Mouse (Mus musculus) neural tube, embryonic 15.5 days (tissue): ENCODE data around the gene Kcnq4. TPM values are rescaled to one million over a fixed set of nuclear protein-coding genes. Genes with fewer than 3 reads are reported as not detected.

ENCODE experiments used
- ATAC-seq: fragments of 200-750 bp; cut with Nextera tagmentation; 2 replicates; pipeline ENCODE4 v1.8.0; 2017; ENCODE audit warnings: mild to moderate bottlenecking, moderate TSS enrichment, moderate library complexity; ENCODE audit not compliant: low FRiP score
- H3K27ac ChIP-seq: fragments of 300-500 bp; sonication (generic); replicated peaks from 2 replicates; pipeline ENCODE4 v1.5.1; 2015; ENCODE audit warnings: mild to moderate bottlenecking, inconsistent platforms
- H3K27me3 ChIP-seq: fragments of 300-500 bp; sonication (generic); replicated peaks from 2 replicates; pipeline ENCODE4 v1.6.1; 2015; ENCODE audit warnings: inconsistent platforms
- H3K36me3 ChIP-seq: fragments of 300-500 bp; sonication (generic); 2 replicates; pipeline ENCODE4 v1.6.1; 2015; ENCODE audit warnings: inconsistent platforms
- H3K4me1 ChIP-seq: fragments of 300-500 bp; sonication (generic); 2 replicates; pipeline ENCODE4 v1.6.1; 2015; ENCODE audit warnings: inconsistent platforms
- H3K4me2 ChIP-seq: fragments of 300-500 bp; sonication (generic); 2 replicates; pipeline ENCODE4 v1.6.1; 2015; ENCODE audit warnings: inconsistent platforms, mild to moderate bottlenecking, moderate library complexity
- H3K4me3 ChIP-seq: fragments of 300-500 bp; sonication (generic); replicated peaks from 2 replicates; pipeline ENCODE4 v1.5.1; 2015; ENCODE audit warnings: mild to moderate bottlenecking, inconsistent platforms
- H3K9ac ChIP-seq: fragments of 300-500 bp; sonication (generic); replicated peaks from 2 replicates; pipeline ENCODE4 v1.6.1; 2015; ENCODE audit warnings: mild to moderate bottlenecking, inconsistent platforms
- H3K9me3 ChIP-seq: fragments of 300-500 bp; sonication (generic); replicated peaks from 2 replicates; pipeline ENCODE4 v1.6.1; 2016; ENCODE audit warnings: inconsistent platforms
- WGBS: fragments of 180-500 bp; shearing (Covaris S2); methylation state at CpG from one replicate; pipeline ENCODE4 v1.1.7; 2015; ENCODE audit warnings: mixed read lengths; 5-methylcytosine and 5-hydroxymethylcytosine counted together
- polyA plus RNA-seq: library from polyadenylated mRNA; unstranded; fragments of >200 nt; fragmentation: Nextera tagmentation; extraction: Ambion mirVana; gene quantifications from 2 replicates; pipeline ENCODE4 v1.2.1, GENCODE M21; 2015

The Kcnq4 gene
- polyA plus RNA-seq, 1 experiment from 2014 or later, result 6.7 TPM

GRCm38 (mm10) chr4:120743636-120744035 is 4.8 kb downstream of the Kcnq4 start:
- Histone ChIP-seq H3K4me1 (peaks cover 21% of the 10 kb centered on the region), H3K4me2 (no peak overlapping the region), H3K36me3 (no peaks in the 10 kb centered on the region), H3K4me3 (no peak overlapping the region), H3K9me3 (no peaks in the 10 kb centered on the region), H3K27ac (no peak overlapping the region), H3K9ac (no peak overlapping the region), H3K27me3 (peaks cover 26% of the 10 kb centered on the region)
- ATAC-seq, result no peak
- 71% methylated on average over 3 of the region's 3 CpGs for WGBS

- no peaks in the 10 kb centered on the region for H3K4me1 ChIP-seq
- H3K27me3 ChIP-seq, result peaks cover 13% of the 10 kb centered on the region
- no peaks in the 10 kb centered on the region for H3K36me3 ChIP-seq
- no peak overlapping the region for H3K9ac ChIP-seq
- ATAC-seq, result no peak
- H3K4me2 ChIP-seq, result no peak overlapping the region
- H3K4me3 ChIP-seq, result no peak overlapping the region
- H3K9me3 ChIP-seq, result no peaks in the 10 kb centered on the region
- WGBS, result 76% methylated on average over 6 of the region's 6 CpGs
- H3K27ac ChIP-seq, result no peak overlapping the region
Measured at GRCm38 (mm10) chr4:120741303-120741702, 7.1 kb downstream of the Kcnq4 start.

GRCm38 (mm10) chr4:120734012-120734622 is 14.3 kb downstream of the Kcnq4 start:
- H3K4me2 ChIP-seq, result no peak overlapping the region
- H3K9ac ChIP-seq, result no peak overlapping the region
- H3K36me3 ChIP-seq, result no peaks in the 10 kb centered on the region
- H3K4me3 ChIP-seq, result no peak overlapping the region
- WGBS, result 73% methylated on average over 5 of the region's 5 CpGs
- peaks cover 24% of the 10 kb centered on the region for H3K4me1 ChIP-seq
- no peak for ATAC-seq
- peaks cover 23% of the 10 kb centered on the region for H3K27me3 ChIP-seq
- H3K27ac ChIP-seq, result no peak overlapping the region
- no peaks in the 10 kb centered on the region for H3K9me3 ChIP-seq

GRCm38 (mm10) chr4:120732737-120733136 is 15.7 kb downstream of the Kcnq4 start:
- Histone ChIP-seq H3K4me2 (no peak overlapping the region), H3K9ac (no peak overlapping the region), H3K9me3 (no peaks in the 10 kb centered on the region), H3K4me1 (peaks cover 24% of the 10 kb centered on the region), H3K27ac (no peak overlapping the region), H3K27me3 (peaks cover 23% of the 10 kb centered on the region), H3K36me3 (no peaks in the 10 kb centered on the region), H3K4me3 (no peak overlapping the region)
- no peak for ATAC-seq
- 83% methylated on average over 6 of the region's 6 CpGs for WGBS

GRCm38 (mm10) chr4:120731030-120731644 is 17.3 kb downstream of the Kcnq4 start:
- Histone ChIP-seq H3K4me3 (peak overlapping the region; percentile 51), H3K4me2 (peak overlapping the region; percentile 97), H3K36me3 (no peaks in the 10 kb centered on the region), H3K27ac (no peak overlapping the region), H3K27me3 (peaks cover 23% of the 10 kb centered on the region), H3K9ac (peak overlapping the region; percentile 57), H3K9me3 (no peaks in the 10 kb centered on the region), H3K4me1 (peaks cover 24% of the 10 kb centered on the region)
- WGBS, result 1% methylated on average over 40 of the region's 40 CpGs
- peak; percentile 81 for ATAC-seq

- ATAC-seq, result no peak
- Histone ChIP-seq H3K4me3 (peak overlapping the region; percentile 51), H3K27me3 (peaks cover 27% of the 10 kb centered on the region), H3K9ac (peak overlapping the region; percentile 57; the same call in 1 of the 2 replicates), H3K4me1 (peaks cover 24% of the 10 kb centered on the region), H3K9me3 (no peaks in the 10 kb centered on the region), H3K4me2 (peak overlapping the region; percentile 97), H3K36me3 (no peaks in the 10 kb centered on the region), H3K27ac (no peak overlapping the region)
- WGBS, result 28% methylated on average over 6 of the region's 6 CpGs
Measured at GRCm38 (mm10) chr4:120730574-120730973, 17.8 kb downstream of the Kcnq4 start.

GRCm38 (mm10) chr4:120730146-120730545 is 18.3 kb downstream of the Kcnq4 start:
- ATAC-seq, result no peak
- H3K27ac ChIP-seq, result no peak overlapping the region
- whole genome bisulfite sequencing, result 71% methylated on average over 6 of the region's 6 CpGs

GRCm38 (mm10) chr4:120729441-120729840 is 19.0 kb downstream of the Kcnq4 start:
- Histone ChIP-seq H3K36me3 (no peaks in the 10 kb centered on the region), H3K27ac (no peak overlapping the region), H3K4me2 (no peak overlapping the region), H3K27me3 (peaks cover 27% of the 10 kb centered on the region), H3K4me3 (no peak overlapping the region), H3K4me1 (peaks cover 24% of the 10 kb centered on the region), H3K9me3 (no peaks in the 10 kb centered on the region), H3K9ac (no peak overlapping the region)
- ATAC-seq, result no peak
- 68% methylated on average over 6 of the region's 6 CpGs for WGBS

More at GRCm38 (mm10) chr4:120730146-120730545, 18.3 kb downstream of the Kcnq4 start:
- Histone ChIP-seq H3K9ac (no peak overlapping the region), H3K4me3 (no peak overlapping the region), H3K4me2 (no peak overlapping the region), H3K4me1 (peaks cover 24% of the 10 kb centered on the region), H3K36me3 (no peaks in the 10 kb centered on the region), H3K27me3 (peaks cover 27% of the 10 kb centered on the region), H3K9me3 (no peaks in the 10 kb centered on the region)

- no peak for ATAC-seq
Measured at GRCm38 (mm10) chr4:120727842-120728241, 20.6 kb downstream of the Kcnq4 start.

GRCm38 (mm10) chr4:120726174-120726573 is 22.2 kb downstream of the Kcnq4 start:
- no peak overlapping the region for H3K27ac ChIP-seq
- ATAC-seq, result no peak
- H3K4me1 ChIP-seq, result peaks cover 7% of the 10 kb centered on the region
- 59% methylated on average over 4 of the region's 4 CpGs for WGBS
- peaks cover 11% of the 10 kb centered on the region; the same call in 1 of the 2 replicates for H3K27me3 ChIP-seq
- H3K36me3 ChIP-seq, result no peaks in the 10 kb centered on the region
- H3K4me3 ChIP-seq, result no peak overlapping the region
- no peaks in the 10 kb centered on the region for H3K9me3 ChIP-seq
- no peak overlapping the region for H3K9ac ChIP-seq
- no peak overlapping the region for H3K4me2 ChIP-seq

More at GRCm38 (mm10) chr4:120727842-120728241, 20.6 kb downstream of the Kcnq4 start:
- H3K4me3 ChIP-seq, result no peak overlapping the region
- no peak overlapping the region for H3K4me2 ChIP-seq
- WGBS, result 87% methylated on average over 11 of the region's 11 CpGs
- peaks cover 15% of the 10 kb centered on the region for H3K4me1 ChIP-seq
- no peaks in the 10 kb centered on the region for H3K36me3 ChIP-seq
- H3K27ac ChIP-seq, result no peak overlapping the region
- H3K9me3 ChIP-seq, result no peaks in the 10 kb centered on the region
- H3K27me3 ChIP-seq, result peaks cover 24% of the 10 kb centered on the region
- no peak overlapping the region for H3K9ac ChIP-seq

GRCm38 (mm10) chr4:120725516-120726090 is 22.8 kb downstream of the Kcnq4 start:
- H3K4me2 ChIP-seq, result no peak overlapping the region
- no peaks in the 10 kb centered on the region for H3K36me3 ChIP-seq
- H3K9me3 ChIP-seq, result no peaks in the 10 kb centered on the region
- no peak overlapping the region for H3K4me3 ChIP-seq
- WGBS, result 52% methylated on average over 5 of the region's 5 CpGs
- no peak for ATAC-seq
- no peak overlapping the region for H3K9ac ChIP-seq
- peaks cover 11% of the 10 kb centered on the region; the same call in 1 of the 2 replicates for H3K27me3 ChIP-seq
- H3K27ac ChIP-seq, result no peak overlapping the region
- peaks cover 2% of the 10 kb centered on the region; the same call in 1 of the 2 replicates for H3K4me1 ChIP-seq

- Histone ChIP-seq H3K27me3 (peaks cover 9% of the 10 kb centered on the region; the same call in 1 of the 2 replicates), H3K4me1 (peaks cover 3% of the 10 kb centered on the region), H3K4me3 (no peak overlapping the region), H3K4me2 (no peak overlapping the region), H3K9me3 (no peaks in the 10 kb centered on the region), H3K36me3 (no peaks in the 10 kb centered on the region), H3K27ac (no peak overlapping the region), H3K9ac (no peak overlapping the region)
- 57% methylated on average over 2 of the region's 2 CpGs for WGBS
- no peak for ATAC-seq
Measured at GRCm38 (mm10) chr4:120721574-120721973, 26.8 kb downstream of the Kcnq4 start.
